Mouse (Mus musculus): ENCODE measurements at regions not wholly inside any gene's neighbourhood (a gene's known extent, or its start where the extent isn't known, plus 50 kb on each side); places are given as distances from the start of the nearest gene placed in this dataset.
A peak's percentile ranks its signal among the peaks of the same experiment; 100 is the strongest.

DNA sequence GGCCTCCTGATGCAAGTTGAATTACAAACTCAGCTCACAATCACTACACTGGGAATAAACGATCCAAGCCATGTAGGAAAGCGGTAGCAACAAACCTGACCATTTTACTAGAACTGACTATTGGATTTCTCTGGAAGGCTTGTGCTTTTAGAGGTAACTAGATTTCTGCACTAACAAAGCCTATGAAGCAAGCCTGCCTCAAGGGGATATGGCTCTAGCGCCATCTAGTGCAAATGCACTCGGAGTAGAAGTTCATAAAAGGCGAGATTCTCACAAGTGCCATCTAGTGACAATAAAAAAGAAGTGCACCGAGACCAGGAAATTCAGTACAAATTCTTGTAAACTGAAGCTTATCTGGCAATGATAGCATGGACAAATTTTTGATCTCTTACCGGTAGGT, 364.9 kb upstream of the Fmr1 start:
- Histone ChIP-seq H3K27me3 (replicated peaks; ENCODE audit: control insufficient read depth, insufficient read depth, low read length) (no peaks in the 10 kb centered on the region), H3K27ac (ENCODE audit: low read depth, low read length) (no peak overlapping the region), H3K4me3 (ENCODE audit: low read depth, low read length) (no peak overlapping the region), H3K9ac (ENCODE audit: low read depth, low read length) (no peak overlapping the region), H3K36me3 (ENCODE audit: control insufficient read depth, insufficient read depth) (no peaks in the 10 kb centered on the region), H3K4me1 (replicated peaks; ENCODE audit: control insufficient read depth, insufficient read depth, low read length) (no peaks in the 10 kb centered on the region), H3K9me3 (ENCODE audit: control insufficient read depth) (no peaks in the 10 kb centered on the region), H3K4me2 (replicated peaks; ENCODE audit: low read depth) (no peak overlapping the region)
- peak; percentile 28; the same call in 1 of the 2 replicates for ATAC-seq
- WGBS: 17% methylated on average over 7 of the region's 7 CpGs
- TF ChIP-seq CTCF (IDR thresholded peaks at IDR 0.05; ENCODE audit: low read depth): peak; percentile 95

Data from intestine, postnatal 0 days (tissue).